Mouse (Mus musculus) cerebellum, adult (tissue): ENCODE measurements at regions not wholly inside any gene's neighbourhood (a gene's known extent, or its start where the extent isn't known, plus 50 kb on each side); places are given as distances from the start of the nearest gene placed in this dataset.
A peak's percentile ranks its signal among the peaks of the same experiment; 100 is the strongest.

ENCODE experiments used
- ATAC-seq: cut with Nextera tagmentation; 2 replicates; pipeline ENCODE4 v1.9.2; 2017; ENCODE audit warnings: mild to moderate bottlenecking, moderate library complexity, mixed read lengths; ENCODE audit not compliant: insufficient number of reproducible peaks, low FRiP score, low TSS enrichment

DNA sequence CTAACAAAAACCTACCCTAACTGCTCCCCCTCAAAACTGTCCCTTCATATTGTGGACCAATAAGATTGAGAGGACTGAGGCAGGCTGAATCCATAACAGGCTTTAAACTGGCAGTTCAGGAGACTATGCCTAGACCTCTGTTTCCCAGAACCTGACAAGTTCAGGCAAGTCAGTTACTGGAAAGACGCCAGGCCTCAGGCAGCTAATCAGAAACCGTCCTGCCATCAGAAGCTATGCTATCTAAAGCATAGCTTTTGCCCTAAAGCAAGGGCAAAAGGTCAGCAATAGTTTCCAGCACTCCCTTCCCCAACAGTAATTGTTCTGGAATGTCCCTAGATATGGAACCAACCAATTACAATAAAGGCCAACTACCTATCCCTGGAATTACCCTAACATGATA is 273.0 kb downstream of the Bche start:
- ATAC-seq = no peak

DNA sequence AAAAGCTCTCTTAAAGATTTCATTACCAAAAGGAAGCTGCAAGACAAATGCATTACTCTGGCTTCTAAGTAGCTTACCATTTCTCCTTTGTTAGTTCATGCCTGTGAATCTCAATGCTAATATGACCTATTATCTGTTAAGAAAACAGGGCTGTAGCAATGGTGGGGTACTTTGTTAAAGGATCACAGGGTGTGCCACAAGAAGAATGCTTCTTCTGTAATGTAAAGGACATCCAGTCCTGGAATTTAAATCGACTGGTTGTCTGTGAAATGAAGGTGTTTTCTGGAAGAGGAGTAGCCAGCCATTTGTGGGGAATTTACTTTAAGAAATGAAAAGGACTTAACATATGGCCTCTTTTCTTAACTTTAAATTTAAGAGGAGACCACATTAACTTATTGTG is 273.9 kb downstream of the Bche start:
- no peak for ATAC-seq

DNA sequence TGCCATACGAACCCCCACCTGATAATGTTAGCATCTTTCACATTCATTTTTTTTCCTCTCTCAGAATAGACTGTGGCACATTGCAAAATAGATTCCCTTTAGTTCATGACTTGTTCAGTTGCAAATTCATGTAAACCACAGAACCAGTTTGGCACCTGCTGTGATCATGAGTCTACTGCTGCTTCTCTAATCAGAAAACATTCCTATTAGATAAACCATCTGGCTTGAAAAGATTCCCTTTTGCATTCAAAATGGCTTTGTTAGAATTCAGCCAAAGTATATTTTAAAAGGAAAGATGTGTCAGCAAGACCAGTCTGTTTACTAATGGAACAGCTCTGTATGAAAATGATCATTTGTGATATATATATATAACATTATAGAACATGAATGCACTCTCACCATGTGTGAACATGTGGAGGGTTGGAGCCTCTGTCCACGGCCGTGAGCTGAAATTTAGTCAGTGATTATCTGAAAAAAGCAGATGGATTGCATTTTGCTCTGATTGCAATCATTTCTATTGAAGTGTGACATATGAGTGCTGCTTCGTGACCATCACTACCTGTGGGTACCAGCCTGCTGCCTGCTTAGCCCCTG is 298.2 kb downstream of the Bche start:
- no peak for ATAC-seq

DNA sequence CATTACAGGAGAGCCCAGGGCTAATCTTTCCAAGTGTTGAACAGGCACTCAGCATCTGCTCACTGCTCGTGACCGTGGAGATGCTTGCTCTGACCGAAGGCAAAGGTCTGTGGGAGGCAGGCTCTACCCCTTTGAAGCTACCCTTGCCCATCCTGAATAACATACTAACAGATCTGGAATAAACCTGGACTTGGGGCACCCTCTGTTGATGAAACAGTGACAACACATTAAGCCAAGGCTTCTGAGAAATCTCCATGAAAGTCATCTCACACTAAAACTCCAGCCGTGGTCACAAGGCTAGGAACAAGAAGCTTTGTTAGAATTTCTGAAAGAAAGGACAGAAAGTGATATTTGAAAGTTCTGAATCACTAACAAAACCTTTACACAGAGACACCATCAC is 306.8 kb downstream of the Bche start:
- peak; percentile 49; the same call in 1 of the 2 replicates for ATAC-seq

DNA sequence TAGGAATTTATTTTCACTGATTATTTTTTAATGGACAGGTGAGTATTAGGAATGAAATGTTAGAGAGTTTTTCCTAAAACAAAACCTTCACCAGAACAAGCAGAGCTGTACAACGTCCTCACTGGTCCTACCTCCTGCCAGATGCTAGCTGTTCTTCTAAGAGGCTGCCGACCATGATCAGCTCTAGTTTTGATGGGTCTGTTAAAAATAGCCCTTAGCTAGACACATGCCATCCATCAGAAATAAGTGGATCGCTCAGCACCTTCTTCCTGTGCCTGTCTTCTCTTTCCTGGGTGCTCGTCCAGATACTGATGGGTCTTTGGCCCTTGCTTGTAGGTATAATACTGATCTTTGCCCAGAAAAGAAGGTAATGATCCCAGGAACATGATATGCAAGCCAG is 312.4 kb downstream of the Bche start:
- no peak for ATAC-seq

DNA sequence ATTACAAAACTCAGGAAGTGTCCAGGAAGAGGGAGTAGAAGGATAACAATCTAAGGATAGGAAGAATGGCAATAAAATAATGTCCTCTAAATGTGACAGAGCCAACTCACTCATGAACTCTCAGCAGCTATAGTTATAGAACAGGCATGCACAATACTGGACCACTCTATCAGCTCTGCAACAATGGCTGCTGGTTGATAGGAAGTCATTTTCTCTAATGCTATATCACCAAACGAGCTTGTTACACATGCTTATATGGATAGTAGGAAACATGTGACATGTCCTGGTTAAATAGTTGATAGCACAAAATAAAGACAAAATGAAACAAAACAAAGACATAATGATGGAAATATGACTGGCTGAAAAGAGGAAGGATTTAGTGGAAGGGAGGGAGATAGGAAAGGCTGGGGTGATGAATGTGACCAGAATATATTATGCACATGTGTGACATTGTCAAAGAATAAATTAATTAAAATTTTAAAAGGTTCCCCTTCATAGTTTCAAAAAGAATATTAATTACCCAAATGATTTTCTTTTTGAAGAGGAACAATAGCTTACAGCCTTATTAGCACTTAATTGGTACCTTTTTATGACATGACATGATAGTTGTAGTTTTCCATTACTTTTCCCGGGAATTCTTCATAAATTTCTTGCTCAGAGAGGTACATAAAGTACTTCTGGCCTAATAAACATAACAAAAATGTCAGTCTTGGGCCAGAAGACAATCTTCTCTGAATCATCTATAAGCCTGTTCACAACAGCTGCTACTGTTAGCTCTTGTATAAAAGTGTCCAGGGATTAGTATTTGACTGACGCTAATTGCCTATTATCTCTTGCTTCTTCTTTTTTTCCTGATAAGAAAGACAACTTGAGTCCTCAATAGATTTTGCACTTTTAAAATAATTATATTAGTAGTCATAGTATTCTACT is 318.2 kb downstream of the Bche start:
- ATAC-seq = no peak

DNA sequence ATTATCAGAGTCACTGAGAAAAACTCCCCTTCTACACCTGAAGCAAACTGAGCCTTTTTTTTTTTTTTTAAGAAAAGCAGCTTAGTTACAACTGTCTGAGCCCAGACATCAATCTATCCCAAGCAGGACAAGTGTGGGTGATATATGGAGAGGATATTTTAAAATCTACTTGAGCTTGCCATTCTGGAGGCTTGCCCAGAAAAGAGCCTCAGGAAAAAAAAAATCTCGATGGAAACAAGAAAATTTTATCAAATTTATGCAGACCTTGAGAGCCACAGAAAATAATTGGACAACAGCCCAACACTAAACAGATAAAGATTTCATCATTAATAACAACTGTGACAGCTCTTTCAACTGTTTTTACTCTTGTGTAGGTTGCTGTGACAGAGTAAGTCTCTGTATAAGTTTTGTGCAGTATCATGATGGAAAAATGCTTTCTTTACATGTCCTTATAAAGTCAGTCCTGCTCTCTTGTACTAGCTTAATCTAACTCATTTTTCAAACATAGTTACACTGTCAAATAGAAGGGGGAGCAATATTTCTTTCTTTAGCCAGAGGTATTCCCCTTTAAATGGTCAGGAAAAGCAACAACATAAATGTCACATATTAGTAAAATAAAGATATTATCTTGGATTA is 297.4 kb upstream of the Slitrk3 start:
- no peak for ATAC-seq

DNA sequence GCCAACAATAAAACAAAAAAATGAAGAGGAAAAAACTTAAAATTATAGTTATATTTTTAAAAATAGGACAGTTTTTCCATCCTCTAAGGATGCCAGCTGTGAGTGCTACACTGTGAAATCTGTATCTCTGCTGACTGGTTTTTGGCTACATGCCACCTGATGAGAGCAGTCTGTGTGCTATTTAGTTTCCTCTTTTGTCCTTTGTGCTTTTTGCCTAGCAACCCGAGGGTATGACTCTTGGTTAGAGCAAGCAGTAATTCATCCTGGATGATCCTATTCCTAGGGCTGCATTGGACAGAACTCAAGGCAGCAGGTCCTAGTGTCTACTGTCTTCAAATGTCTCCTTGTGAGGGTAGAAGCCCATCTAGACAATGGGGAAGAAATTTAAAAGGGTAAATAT is 285.6 kb upstream of the Slitrk3 start:
- ATAC-seq = peak; percentile 36; the same call in 1 of the 2 replicates

DNA sequence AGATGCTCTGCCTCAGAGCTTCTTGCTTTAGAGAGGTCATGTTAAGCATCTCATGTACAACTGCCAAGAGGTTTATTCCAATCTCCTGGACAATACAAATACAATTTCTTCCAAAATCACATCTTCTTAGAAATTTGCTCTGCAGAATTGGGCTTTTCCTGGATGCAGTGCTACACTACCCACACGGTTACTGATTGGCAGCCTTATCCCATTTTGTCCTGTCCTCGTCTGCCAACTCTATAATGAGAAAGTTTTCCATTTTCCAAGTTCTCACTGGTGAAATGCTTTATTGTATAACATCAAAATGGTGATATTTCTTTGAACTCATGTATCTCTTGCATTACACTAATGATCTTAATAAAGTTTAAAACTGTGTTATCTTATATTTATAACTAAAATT is 282.1 kb upstream of the Slitrk3 start:
- no peak for ATAC-seq

DNA sequence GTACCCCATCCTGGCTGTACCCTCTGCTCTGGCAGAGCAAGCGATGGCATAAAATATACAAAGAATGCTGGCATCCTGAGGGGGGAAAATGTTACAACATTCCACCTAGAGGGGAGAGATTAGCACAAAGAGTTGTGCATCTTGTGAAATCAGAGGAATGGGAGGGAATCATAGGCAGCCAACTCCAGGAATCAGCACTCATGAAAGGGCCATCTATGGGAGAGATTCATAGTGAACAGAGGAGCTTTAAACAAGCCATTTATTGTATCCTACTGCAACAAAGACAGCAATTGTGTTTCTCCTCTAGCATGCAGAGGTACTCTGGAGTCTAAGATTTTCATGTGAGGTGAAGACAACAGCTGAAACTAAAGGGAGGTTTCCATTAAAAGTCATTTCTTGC is 265.6 kb upstream of the Slitrk3 start:
- ATAC-seq = no peak
